Mouse (Mus musculus): ENCODE results near the gene Hist1h2ad. TPM values are rescaled to one million over a fixed set of nuclear protein-coding genes. Genes with fewer than 3 reads are reported as not detected.
"Not testable (repeated sequence)": the region's sequence is repeated elsewhere in the genome, so short reads cannot be mapped to it uniquely, and the experiment has no call there.

The Hist1h2ad gene
- polyA plus RNA-seq, 1 experiment from 2014 or later = 4.2 TPM

DNA sequence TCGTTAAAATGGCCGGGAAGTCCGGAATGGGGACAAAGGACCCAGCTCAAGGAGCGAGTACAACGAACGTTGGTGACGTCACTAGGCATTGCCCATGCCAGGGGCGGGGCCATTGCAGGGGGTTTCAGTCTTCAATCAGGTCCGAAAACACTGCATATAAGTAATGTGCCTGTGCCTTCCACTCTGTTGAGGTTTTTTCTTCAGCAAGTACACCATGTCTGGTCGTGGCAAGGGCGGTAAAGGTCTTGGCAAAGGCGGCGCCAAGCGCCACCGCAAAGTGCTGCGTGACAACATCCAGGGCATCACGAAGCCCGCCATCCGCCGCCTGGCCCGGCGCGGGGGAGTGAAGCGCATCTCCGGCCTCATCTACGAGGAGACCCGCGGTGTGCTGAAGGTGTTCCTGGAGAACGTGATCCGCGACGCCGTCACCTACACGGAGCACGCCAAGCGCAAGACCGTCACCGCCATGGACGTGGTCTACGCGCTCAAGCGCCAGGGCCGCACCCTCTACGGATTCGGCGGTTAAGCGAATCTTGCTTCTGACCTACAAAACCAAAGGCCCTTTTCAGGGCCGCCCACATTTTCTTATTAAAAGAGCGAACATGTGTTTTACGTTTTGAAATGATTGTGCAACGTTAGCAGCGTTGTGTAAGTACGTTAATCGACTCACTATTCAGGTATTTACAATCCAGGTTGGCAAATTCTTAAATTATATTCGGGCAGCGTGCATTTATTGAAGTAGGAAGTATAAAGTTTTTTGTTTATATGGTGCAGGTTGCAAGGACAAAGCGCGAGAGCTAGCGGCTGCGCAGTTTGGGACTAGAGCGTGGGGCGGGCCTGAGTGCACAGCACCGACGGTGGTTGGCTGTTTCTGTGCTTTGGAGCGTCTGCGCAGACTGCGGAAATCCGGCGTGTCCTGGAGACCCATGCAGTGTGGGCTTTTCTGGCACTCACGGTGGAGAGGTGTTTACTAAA, 43.0 kb upstream of the Hist1h2ad start, which contains the start of gene Hist1h4h:
TSS of gene Hist1h4h (plus strand) at position 150 of the 975 bp plus-strand sequence.
- ATAC-seq (replicated peaks; ENCODE audit: low FRiP score, low TSS enrichment, low read depth) (peak; percentile 72), DNase-seq (ENCODE audit: low spot score) (peak; percentile 100)
- Histone ChIP-seq H3K27me3 (replicated peaks; ENCODE audit: control insufficient read depth, insufficient read depth, low read length) (no peaks in the 10 kb centered on the region), H3K4me3 (ENCODE audit: low read depth, low read length) (peak within 1 kb of the TSS; percentile 54), H3K4me1 (replicated peaks; ENCODE audit: control insufficient read depth, insufficient read depth, low read length) (peaks cover 21% of the 10 kb centered on the region), H3K36me3 (ENCODE audit: control insufficient read depth, insufficient read depth, low read length) (no peaks in the 10 kb centered on the region), H3K9me3 (ENCODE audit: control insufficient read depth, low read length) (no peaks in the 10 kb centered on the region), H3K9ac (ENCODE audit: low read length) (peak within 1 kb of the TSS; percentile 89), H3K4me2 (ENCODE audit: low read length) (peak within 1 kb of the TSS; percentile 70), H3K27ac (ENCODE audit: low read depth) (peak within 1 kb of the TSS; percentile 99)
- WGBS = under 1% methylated on average over 50 of the region's 70 CpGs

DNA sequence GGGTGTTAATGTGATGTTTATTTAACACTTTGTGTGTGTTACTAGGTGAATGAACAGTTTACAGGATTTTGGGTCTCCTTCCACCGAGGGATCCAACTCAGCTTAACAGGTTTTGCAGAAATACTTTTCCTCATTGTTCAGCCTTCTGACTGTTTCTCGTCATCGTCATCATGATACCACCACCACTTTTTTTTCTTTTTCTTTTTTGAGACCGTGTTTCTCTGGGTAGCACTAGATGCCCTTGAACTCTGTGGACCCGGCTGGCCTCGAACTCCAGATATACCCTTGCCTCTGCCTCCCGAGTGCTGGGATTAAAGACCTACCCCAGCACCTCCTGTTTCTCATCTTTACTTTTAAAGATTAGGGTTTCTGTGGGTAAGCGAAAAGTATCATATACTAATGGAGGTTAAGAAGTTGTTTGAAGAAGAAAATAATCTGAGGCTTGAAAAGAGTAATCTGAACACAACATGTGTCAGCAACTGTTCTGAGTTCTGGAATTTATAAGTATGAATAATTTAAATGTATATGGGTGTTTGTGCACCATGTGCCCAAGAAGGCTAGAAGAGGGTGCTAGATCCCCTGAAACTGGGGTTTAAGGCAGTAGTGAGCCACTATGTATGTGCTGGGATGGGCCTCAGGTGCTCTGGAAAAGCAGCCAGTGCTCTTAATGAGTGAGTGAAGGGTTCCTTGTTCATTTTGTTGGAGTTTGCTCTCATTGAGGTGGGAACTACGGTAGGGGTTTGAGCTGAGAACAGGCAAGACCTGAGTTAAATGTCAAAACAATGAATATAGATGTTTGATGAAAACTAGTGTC, 41.7 kb upstream of the Hist1h2ad start:
- peaks cover 24% of the 10 kb centered on the region for H3K4me1 ChIP-seq (replicated peaks; ENCODE audit: control insufficient read depth, insufficient read depth, low read length)
- no peaks in the 10 kb centered on the region for H3K36me3 ChIP-seq (ENCODE audit: control insufficient read depth, insufficient read depth, low read length)
- peak overlapping the region; percentile 99 for H3K27ac ChIP-seq (ENCODE audit: low read depth)
- peak overlapping the region; percentile 54 for H3K4me3 ChIP-seq (ENCODE audit: low read depth, low read length)
- peak overlapping the region; percentile 70 for H3K4me2 ChIP-seq (ENCODE audit: low read length)
- H3K9ac ChIP-seq (ENCODE audit: low read length) = peak overlapping the region; percentile 89
- H3K27me3 ChIP-seq (replicated peaks; ENCODE audit: control insufficient read depth, insufficient read depth, low read length) = no peaks in the 10 kb centered on the region
- DNase-seq (ENCODE audit: low spot score) (peak; percentile 51), ATAC-seq (replicated peaks; ENCODE audit: low FRiP score, low TSS enrichment, low read depth) (no peak)
- H3K9me3 ChIP-seq (ENCODE audit: control insufficient read depth, low read length) = no peaks in the 10 kb centered on the region
- 15% methylated on average over 9 of the region's 9 CpGs for WGBS

DNA sequence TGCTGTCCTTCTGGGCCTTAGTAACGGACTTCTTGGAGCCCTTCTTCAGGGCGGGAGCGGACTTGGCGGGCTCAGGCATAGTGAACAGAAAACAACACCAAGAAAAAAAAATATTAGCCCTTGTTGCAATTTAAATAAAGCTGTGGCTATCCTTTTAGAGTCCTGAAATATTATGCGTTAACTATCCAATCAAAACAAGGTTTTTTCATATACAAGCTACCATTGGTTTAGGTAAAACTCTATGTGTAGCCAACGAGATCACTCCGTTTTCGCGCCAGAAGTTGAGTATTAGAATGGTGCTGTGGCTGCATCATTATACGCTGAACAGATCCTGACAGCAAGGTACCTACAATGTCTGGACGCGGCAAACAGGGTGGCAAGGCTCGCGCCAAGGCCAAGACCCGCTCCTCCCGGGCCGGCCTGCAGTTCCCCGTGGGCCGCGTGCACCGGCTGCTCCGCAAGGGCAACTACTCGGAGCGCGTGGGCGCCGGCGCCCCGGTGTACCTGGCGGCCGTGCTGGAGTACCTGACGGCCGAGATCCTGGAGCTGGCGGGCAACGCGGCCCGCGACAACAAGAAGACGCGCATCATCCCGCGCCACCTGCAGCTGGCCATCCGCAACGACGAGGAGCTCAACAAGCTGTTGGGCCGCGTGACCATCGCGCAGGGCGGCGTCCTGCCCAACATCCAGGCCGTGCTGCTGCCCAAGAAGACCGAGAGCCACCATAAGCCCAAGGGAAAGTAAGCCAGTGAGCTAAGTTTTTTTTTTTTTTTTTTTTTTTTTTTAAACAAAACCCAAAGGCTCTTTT, 40.4 kb upstream of the Hist1h2ad start, which contains the start of gene Hist1h2af:
TSS of gene Hist1h2af (plus strand) at position 347 of the 808 bp plus-strand sequence.
- H3K27ac ChIP-seq (ENCODE audit: low read depth) = peak within 1 kb of the TSS; percentile 99
- H3K4me3 ChIP-seq (ENCODE audit: low read depth, low read length) = peak within 1 kb of the TSS; percentile 54
- peak within 1 kb of the TSS; percentile 92 for H3K9ac ChIP-seq (ENCODE audit: low read length)
- DNase-seq (ENCODE audit: low spot score) (peak; percentile 85), ATAC-seq (replicated peaks; ENCODE audit: low FRiP score, low TSS enrichment, low read depth) (peak; percentile 38)
- H3K4me1 ChIP-seq (replicated peaks; ENCODE audit: control insufficient read depth, insufficient read depth, low read length) = peaks cover 24% of the 10 kb centered on the region
- under 1% methylated on average over 26 of the region's 53 CpGs for WGBS
- not testable (repeated sequence) for H3K36me3 ChIP-seq (ENCODE audit: control insufficient read depth, insufficient read depth, low read length); H3K27me3 ChIP-seq (replicated peaks; ENCODE audit: control insufficient read depth, insufficient read depth, low read length); H3K9me3 ChIP-seq (ENCODE audit: control insufficient read depth, low read length)
- peak within 1 kb of the TSS; percentile 70 for H3K4me2 ChIP-seq (ENCODE audit: low read length)

DNA sequence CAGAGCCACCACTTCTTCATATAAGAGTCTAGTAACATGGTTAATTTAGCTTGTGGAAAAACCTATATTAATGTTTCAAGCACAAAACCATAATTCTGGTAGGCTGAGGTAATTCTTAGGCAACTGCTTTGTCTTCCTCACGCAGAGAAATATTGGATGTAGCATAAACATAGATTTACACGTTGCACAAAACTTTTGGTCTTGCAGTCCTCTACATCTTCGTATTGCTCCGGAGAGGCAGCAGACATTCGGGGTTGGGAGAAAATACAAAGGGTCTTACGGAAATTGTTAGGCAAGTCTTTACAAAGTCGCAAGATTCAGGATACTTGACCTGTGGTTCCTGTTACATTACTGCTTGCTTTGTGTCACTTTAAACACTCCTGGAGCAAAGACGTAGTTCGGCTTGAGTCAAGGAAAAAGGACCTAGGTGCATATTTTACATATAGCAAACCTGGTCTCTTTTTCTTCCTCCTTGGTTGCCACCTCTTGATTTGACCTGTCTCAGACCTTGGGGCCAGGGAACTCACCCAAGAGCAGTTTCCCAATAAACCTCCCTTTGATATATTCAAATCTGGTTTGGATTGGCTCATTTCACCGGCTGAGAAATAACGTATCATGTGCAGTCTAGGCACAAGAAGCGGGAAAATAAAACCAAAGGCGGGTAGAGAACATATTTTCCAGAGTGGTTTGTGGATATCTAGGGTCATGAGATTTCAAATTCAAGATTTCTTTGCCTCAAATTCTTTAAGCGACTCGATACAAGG, 39.6 kb upstream of the Hist1h2ad start:
- H3K9ac ChIP-seq (ENCODE audit: low read length) = peak overlapping the region; percentile 92
- peaks cover 17% of the 10 kb centered on the region for H3K4me1 ChIP-seq (replicated peaks; ENCODE audit: control insufficient read depth, insufficient read depth, low read length)
- H3K27ac ChIP-seq (ENCODE audit: low read depth) = peak overlapping the region; percentile 99
- peak overlapping the region; percentile 54 for H3K4me3 ChIP-seq (ENCODE audit: low read depth, low read length)
- no peak for ATAC-seq (replicated peaks; ENCODE audit: low FRiP score, low TSS enrichment, low read depth)
- no peaks in the 10 kb centered on the region for H3K9me3 ChIP-seq (ENCODE audit: control insufficient read depth, low read length)
- no peaks in the 10 kb centered on the region for H3K36me3 ChIP-seq (ENCODE audit: control insufficient read depth, insufficient read depth, low read length)
- under 1% methylated on average over 15 of the region's 15 CpGs for WGBS
- no peaks in the 10 kb centered on the region for H3K27me3 ChIP-seq (replicated peaks; ENCODE audit: control insufficient read depth, insufficient read depth, low read length)
- H3K4me2 ChIP-seq (ENCODE audit: low read length) = peak overlapping the region; percentile 70
- peak; percentile 75 for DNase-seq (ENCODE audit: low spot score)

DNA sequence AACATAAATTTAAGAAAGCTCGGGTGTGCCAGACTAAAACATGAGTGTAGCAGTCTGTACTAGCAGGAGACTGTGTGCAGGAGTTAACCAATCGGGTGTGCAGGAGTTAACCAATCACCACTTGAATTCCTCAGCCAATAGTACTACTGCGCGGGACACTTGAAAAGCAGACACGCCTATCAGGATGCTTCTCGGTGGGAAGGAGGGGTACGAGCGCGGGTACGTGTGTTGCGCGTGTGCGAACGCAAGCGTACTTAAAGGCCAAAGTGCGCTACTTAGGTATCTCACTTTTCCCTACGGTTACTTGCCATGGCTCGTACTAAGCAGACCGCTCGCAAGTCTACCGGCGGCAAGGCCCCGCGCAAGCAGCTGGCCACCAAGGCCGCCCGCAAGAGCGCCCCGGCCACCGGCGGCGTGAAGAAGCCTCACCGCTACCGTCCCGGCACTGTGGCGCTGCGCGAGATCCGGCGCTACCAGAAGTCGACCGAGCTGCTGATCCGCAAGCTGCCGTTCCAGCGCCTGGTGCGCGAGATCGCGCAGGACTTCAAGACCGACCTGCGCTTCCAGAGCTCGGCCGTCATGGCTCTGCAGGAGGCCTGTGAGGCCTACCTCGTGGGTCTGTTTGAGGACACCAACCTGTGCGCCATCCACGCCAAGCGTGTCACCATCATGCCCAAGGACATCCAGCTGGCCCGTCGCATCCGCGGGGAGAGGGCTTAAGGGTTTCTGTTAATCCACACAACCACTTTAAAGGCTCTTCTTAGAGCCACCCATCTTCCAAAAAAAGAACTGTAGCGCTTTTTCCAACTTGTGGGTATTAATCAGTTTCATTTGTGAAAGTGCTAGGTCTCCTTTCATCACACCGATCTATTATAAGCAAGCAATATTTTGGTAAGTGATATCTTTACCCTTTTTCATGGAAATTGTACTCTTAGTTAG, 38.8 kb upstream of the Hist1h2ad start, which contains the start of gene Hist1h3g:
TSS of gene Hist1h3g (plus strand) at position 286 of the 939 bp plus-strand sequence.
- H3K27me3 ChIP-seq (replicated peaks; ENCODE audit: control insufficient read depth, insufficient read depth, low read length); H3K36me3 ChIP-seq (ENCODE audit: control insufficient read depth, insufficient read depth, low read length); H3K9me3 ChIP-seq (ENCODE audit: control insufficient read depth, low read length): not testable (repeated sequence)
- Histone ChIP-seq H3K4me1 (replicated peaks; ENCODE audit: control insufficient read depth, insufficient read depth, low read length) (peaks cover 16% of the 10 kb centered on the region), H3K27ac (ENCODE audit: low read depth) (peak within 1 kb of the TSS; percentile 99), H3K4me3 (ENCODE audit: low read depth, low read length) (peak within 1 kb of the TSS; percentile 54), H3K4me2 (ENCODE audit: low read length) (peak within 1 kb of the TSS; percentile 70), H3K9ac (ENCODE audit: low read length) (peak within 1 kb of the TSS; percentile 92)
- DNase-seq (ENCODE audit: low spot score) = peak; percentile 92
- under 1% methylated on average over 45 of the region's 62 CpGs for whole genome bisulfite sequencing
- ATAC-seq (replicated peaks; ENCODE audit: low FRiP score, low TSS enrichment, low read depth) = peak; percentile 89

DNA sequence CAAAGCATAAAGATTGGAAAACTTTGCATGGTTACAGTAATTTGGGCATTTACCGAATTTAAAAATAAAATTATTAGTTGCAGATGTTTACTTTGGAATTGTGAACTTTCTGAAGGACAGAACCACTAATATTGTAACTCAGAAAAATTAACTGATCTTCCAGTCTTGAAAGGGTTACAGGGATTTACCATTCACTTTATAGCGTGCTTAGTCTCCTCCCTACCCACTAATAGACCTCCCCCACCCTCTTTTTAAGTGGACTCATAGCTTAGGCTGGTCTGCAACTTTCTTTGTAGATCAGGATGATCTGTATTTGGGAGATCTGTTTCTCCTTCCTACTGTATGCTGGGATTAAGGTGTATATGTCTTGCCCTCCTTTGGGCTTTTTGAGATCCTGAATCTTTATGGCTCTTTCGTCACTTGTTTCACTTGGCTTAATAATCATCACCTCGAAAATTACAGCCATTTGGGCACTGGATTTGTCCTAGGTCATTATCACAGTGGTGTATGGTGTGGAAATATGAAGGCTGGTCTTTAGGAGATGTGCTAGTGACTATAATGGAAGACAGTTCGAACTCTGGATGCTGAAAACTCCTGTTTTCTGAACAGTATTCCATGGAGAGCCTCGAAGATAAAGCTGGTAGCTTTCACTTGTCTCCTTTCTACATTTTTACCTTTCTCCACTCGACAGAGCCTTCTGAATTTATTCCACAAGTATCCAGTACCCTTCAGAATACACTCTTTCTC, 37.9 kb upstream of the Hist1h2ad start:
- ATAC-seq (replicated peaks; ENCODE audit: low FRiP score, low TSS enrichment, low read depth) (no peak), DNase-seq (ENCODE audit: low spot score) (peak; percentile 52)
- H3K9ac ChIP-seq (ENCODE audit: low read length) = peak overlapping the region; percentile 92
- H3K27me3 ChIP-seq (replicated peaks; ENCODE audit: control insufficient read depth, insufficient read depth, low read length) = no peaks in the 10 kb centered on the region
- H3K4me2 ChIP-seq (ENCODE audit: low read length) = peak overlapping the region; percentile 70
- peak overlapping the region; percentile 54 for H3K4me3 ChIP-seq (ENCODE audit: low read depth, low read length)
- H3K36me3 ChIP-seq (ENCODE audit: control insufficient read depth, insufficient read depth, low read length) = no peaks in the 10 kb centered on the region
- H3K27ac ChIP-seq (ENCODE audit: low read depth) = peak overlapping the region; percentile 99
- no peaks in the 10 kb centered on the region for H3K9me3 ChIP-seq (ENCODE audit: control insufficient read depth, low read length)
- peaks cover 16% of the 10 kb centered on the region for H3K4me1 ChIP-seq (replicated peaks; ENCODE audit: control insufficient read depth, insufficient read depth, low read length)
- WGBS = 16% methylated on average over 7 of the region's 7 CpGs

Measured in intestine, embryonic 14.5 days (tissue).